Mouse (Mus musculus) kidney, postnatal 0 days (tissue): ENCODE results near the gene Rab37. TPM values are rescaled to one million over a fixed set of nuclear protein-coding genes. Genes with fewer than 3 reads are reported as not detected.

Source experiments
- ATAC-seq: fragments of 200-750 bp; cut with Nextera tagmentation; replicated peaks from 2 replicates; pipeline ENCODE4 v1.8.0; 2017; ENCODE audit warnings: low read depth, moderate number of reproducible peaks, moderate TSS enrichment, moderate library complexity; ENCODE audit not compliant: low FRiP score
- DNase-seq: peaks from one replicate; pipeline ENCODE4 v3.0.0-alpha.2; 2016; ENCODE audit warnings: low spot score
- H3K27ac ChIP-seq: fragments of 300-500 bp; sonication (generic); 2 replicates; pipeline ENCODE4 v1.5.1; 2014; ENCODE audit warnings: mild to moderate bottlenecking
- H3K27me3 ChIP-seq: fragments of 300-500 bp; sonication (generic); 2 replicates; pipeline ENCODE4 v1.6.1; 2014; ENCODE audit warnings: low read length, mixed read lengths; ENCODE audit not compliant: insufficient read depth
- H3K36me3 ChIP-seq: fragments of 300-500 bp; sonication (generic); 2 replicates; pipeline ENCODE4 v1.6.1; 2014; ENCODE audit warnings: low read length, mixed read lengths; ENCODE audit not compliant: insufficient read depth
- H3K4me1 ChIP-seq: fragments of 300-500 bp; sonication (generic); replicated peaks from 2 replicates; pipeline ENCODE4 v1.6.1; 2014; ENCODE audit warnings: antibody characterized with exemption, low read length, mixed read lengths; ENCODE audit not compliant: insufficient read depth
- H3K4me2 ChIP-seq: fragments of 300-500 bp; sonication (generic); 2 replicates; pipeline ENCODE4 v1.6.1; 2014; ENCODE audit warnings: mild to moderate bottlenecking, low read length, moderate library complexity, mixed read lengths
- H3K4me3 ChIP-seq: fragments of 300-500 bp; sonication (generic); replicated peaks from 2 replicates; pipeline ENCODE4 v1.5.1; 2014; ENCODE audit warnings: low read depth, low read length
- H3K9ac ChIP-seq: fragments of 300-500 bp; sonication (generic); 2 replicates; pipeline ENCODE4 v1.6.1; 2014; ENCODE audit warnings: low read depth, low read length
- H3K9me3 ChIP-seq: fragments of 300-500 bp; sonication (generic); replicated peaks from 2 replicates; pipeline ENCODE4 v1.6.1; 2016; ENCODE audit warnings: low read length, inconsistent platforms, mixed read lengths
- CTCF ChIP-seq: IDR thresholded peaks from 2 replicates; pipeline ENCODE4 v1.5.1; 2016; ENCODE audit warnings: antibody characterized with exemption, low read depth, mild to moderate bottlenecking, moderate library complexity
- WGBS: fragments of 180-500 bp; shearing (Covaris S2); extraction: QIAGEN DNeasy Blood & Tissue Kit; methylation state at CpG from one replicate; pipeline ENCODE4 v1.1.7; 2014; 5-methylcytosine and 5-hydroxymethylcytosine counted together
- polyA plus RNA-seq: library from polyadenylated mRNA; unstranded; fragments of >200 nt; fragmentation: Nextera tagmentation; extraction: Ambion mirVana; gene quantifications from 2 replicates; pipeline ENCODE4 v1.2.1, GENCODE M21; 2015

Gene Rab37
- polyA plus RNA-seq, 1 experiment from 2014 or later, result 1.8 TPM

GRCm38 (mm10) chr11:115112196-115112595, 21.0 kb downstream of the Rab37 start:
- no peak overlapping the region for H3K4me2 ChIP-seq
- H3K27me3 ChIP-seq, result no peaks in the 10 kb centered on the region
- no peaks in the 10 kb centered on the region for H3K36me3 ChIP-seq
- no peaks in the 10 kb centered on the region for H3K9me3 ChIP-seq
- ATAC-seq, result no peak
- no peak overlapping the region for H3K27ac ChIP-seq
- TF ChIP-seq CTCF, result no peak
- no peak overlapping the region for H3K4me3 ChIP-seq
- 45% methylated on average over 3 of the region's 3 CpGs for WGBS
- DNase-seq, result no peak
- no peak overlapping the region for H3K9ac ChIP-seq
- H3K4me1 ChIP-seq, result no peaks in the 10 kb centered on the region

- no peak overlapping the region for H3K4me3 ChIP-seq
- no peaks in the 10 kb centered on the region for H3K4me1 ChIP-seq
- H3K9me3 ChIP-seq, result no peaks in the 10 kb centered on the region
- H3K27ac ChIP-seq, result no peak overlapping the region
- H3K4me2 ChIP-seq, result no peak overlapping the region
- TF ChIP-seq CTCF, result no peak
- H3K9ac ChIP-seq, result no peak overlapping the region
- DNase-seq, result no peak
- H3K27me3 ChIP-seq, result no peaks in the 10 kb centered on the region
- WGBS, result 65% methylated on average over 9 of the region's 9 CpGs
- ATAC-seq, result no peak
- H3K36me3 ChIP-seq, result no peaks in the 10 kb centered on the region
Observed at GRCm38 (mm10) chr11:115119409-115119808, 28.2 kb downstream of the Rab37 start.

- Histone ChIP-seq H3K4me3 (no peak overlapping the region), H3K27me3 (no peaks in the 10 kb centered on the region), H3K9ac (no peak overlapping the region), H3K4me1 (no peaks in the 10 kb centered on the region), H3K4me2 (no peak overlapping the region), H3K36me3 (no peaks in the 10 kb centered on the region), H3K9me3 (no peaks in the 10 kb centered on the region), H3K27ac (no peak overlapping the region)
- DNase-seq (no peak), ATAC-seq (no peak)
- no peak for TF ChIP-seq CTCF
- WGBS, result 66% methylated on average over 4 of the region's 4 CpGs
Observed at GRCm38 (mm10) chr11:115128483-115128882, 37.3 kb downstream of the Rab37 start.

DNA sequence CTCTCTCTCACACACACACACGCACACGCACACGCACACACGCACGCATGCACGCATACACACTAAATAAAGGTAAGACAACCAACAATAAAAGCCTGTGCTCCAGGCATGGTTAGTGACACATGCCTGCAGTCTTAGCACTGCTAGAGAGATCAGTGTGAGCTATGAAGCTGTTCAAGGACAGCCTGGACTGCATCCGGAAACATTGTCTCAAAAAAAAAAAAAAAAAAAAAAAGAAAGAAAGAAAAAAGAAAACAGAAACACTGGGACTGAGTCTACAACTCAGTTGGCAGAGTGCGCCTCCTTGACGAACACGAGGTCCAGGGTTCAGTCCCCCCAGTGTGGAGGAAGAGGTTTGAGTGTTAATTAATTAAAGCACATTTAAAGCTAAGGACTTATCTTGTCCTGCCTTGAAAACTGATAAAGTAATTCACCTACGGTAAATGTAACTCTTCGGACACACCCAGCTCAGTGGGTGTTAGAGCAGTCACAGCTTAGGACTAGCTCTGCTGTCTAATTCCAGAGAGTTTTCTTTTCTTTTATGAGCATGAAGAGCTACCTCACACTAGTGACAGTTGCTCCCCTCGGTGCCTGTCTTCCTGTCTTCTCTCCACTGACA, 38.4 kb downstream of the Rab37 start:
- TF ChIP-seq CTCF, result no peak
- DNase-seq (no peak), ATAC-seq (no peak)
- Histone ChIP-seq H3K27me3 (no peaks in the 10 kb centered on the region), H3K27ac (no peak overlapping the region), H3K4me2 (no peak overlapping the region), H3K36me3 (no peaks in the 10 kb centered on the region), H3K4me1 (no peaks in the 10 kb centered on the region), H3K4me3 (no peak overlapping the region), H3K9me3 (no peaks in the 10 kb centered on the region), H3K9ac (no peak overlapping the region)
- 89% methylated on average over 13 of the region's 13 CpGs for WGBS

- WGBS, result 74% methylated on average over 8 of the region's 8 CpGs
- no peaks in the 10 kb centered on the region for H3K27me3 ChIP-seq
- H3K9ac ChIP-seq, result no peak overlapping the region
- no peaks in the 10 kb centered on the region for H3K4me1 ChIP-seq
- H3K27ac ChIP-seq, result no peak overlapping the region
- no peaks in the 10 kb centered on the region for H3K9me3 ChIP-seq
- no peak for TF ChIP-seq CTCF
- H3K36me3 ChIP-seq, result no peaks in the 10 kb centered on the region
- DNase-seq (no peak), ATAC-seq (no peak)
- H3K4me2 ChIP-seq, result no peak overlapping the region
- H3K4me3 ChIP-seq, result no peak overlapping the region
Observed at GRCm38 (mm10) chr11:115131768-115132381, 40.6 kb downstream of the Rab37 start.

GRCm38 (mm10) chr11:115133800-115134199, 42.6 kb downstream of the Rab37 start, which contains the start of gene Cd300lf:
Cd300lf (minus strand) TSS chr11:115133992.
- 74% methylated on average over 8 of the region's 8 CpGs for WGBS
- DNase-seq (no peak), ATAC-seq (no peak)
- Histone ChIP-seq H3K4me1 (no peaks in the 10 kb centered on the region), H3K36me3 (no peaks in the 10 kb centered on the region), H3K4me2 (no peak within 1 kb of the TSS), H3K9ac (no peak within 1 kb of the TSS), H3K27ac (no peak within 1 kb of the TSS), H3K27me3 (no peaks in the 10 kb centered on the region), H3K4me3 (no peak within 1 kb of the TSS), H3K9me3 (no peaks in the 10 kb centered on the region)
- TF ChIP-seq CTCF, result no peak
